8 mouse cellular contexts compared by ENCODE assay signal in the genomic region with DNA sequence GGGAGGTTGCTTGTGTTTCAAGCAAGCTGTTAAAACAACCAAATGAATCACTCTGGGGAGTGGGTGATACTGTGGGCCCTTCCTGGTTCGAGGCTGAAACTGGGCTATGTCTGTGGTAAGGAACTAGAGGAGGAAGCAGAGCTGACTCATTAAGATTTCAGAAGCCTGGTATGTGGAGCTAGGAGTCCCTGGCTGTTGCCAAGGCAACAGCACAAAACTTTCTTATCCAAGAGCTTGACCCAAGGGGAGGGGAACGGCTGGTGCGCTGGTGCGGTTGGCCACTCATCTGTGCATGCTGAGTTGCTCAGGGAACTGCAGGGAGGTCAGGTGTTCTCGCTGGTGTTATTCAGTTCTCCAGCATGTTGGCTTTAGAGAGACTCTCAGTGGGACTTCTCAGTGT. TPM values are rescaled to one million over a fixed set of nuclear protein-coding genes. Genes with fewer than 3 reads are reported as not detected.
DNase-seq lines count a peak whose midpoint lies in the region; ATAC-seq and TF ChIP-seq lines count a peak whose summit lies in the region.

No protein-coding gene starts in this region.

- peaks cover 6% of the 10 kb centered on the region; the same call in 1 of the 2 replicates for H3K4me1 ChIP-seq in kidney, adult 2 months (ENCODE audit: control insufficient read depth, insufficient read depth, low read length)
- H3K4me1 ChIP-seq in midbrain, embryonic 11.5 days (ENCODE audit: control insufficient read depth, insufficient read depth, low read length), result peaks cover 6% of the 10 kb centered on the region

- H3K9ac ChIP-seq in midbrain, embryonic 11.5 days (ENCODE audit: low read length), result no peak overlapping the region

- no peak overlapping the region for H3K4me3 ChIP-seq in kidney, adult 2 months (ENCODE audit: insufficient read depth, low read depth, low read length)
- no peak overlapping the region for H3K4me3 ChIP-seq in midbrain, embryonic 11.5 days (ENCODE audit: low read depth, low read length)

- H3K4me2 ChIP-seq in midbrain, embryonic 11.5 days, result no peak overlapping the region

- peak; percentile 74 to 80 for DNase-seq in adrenal gland, adult (ENCODE audit: inconsistent age in 2 of 2, low spot score in 1 of 2)
- no peak for DNase-seq in adrenal gland, postnatal 4 days (ENCODE audit: low spot score in 2 of 2)
- peak; percentile 97 for DNase-seq in 416B (ENCODE audit: low read depth)
- DNase-seq in embryo, embryonic 11.5 days (ENCODE audit: low read depth, low spot score), result peak; percentile 34
- DNase-seq in kidney, adult 2 months, result peak; percentile 44
- DNase-seq in midbrain, embryonic 11.5 days (ENCODE audit: low spot score, missing footprints), result peak; percentile 90
- DNase-seq in spleen, postnatal 14 days (ENCODE audit: low spot score in 2 of 2), result no peak
- no peak for DNase-seq in cerebellum, adult 11 months

- no peaks in the 10 kb centered on the region for H3K27me3 ChIP-seq in kidney, adult 2 months (replicated peaks; ENCODE audit: control insufficient read depth, insufficient read depth, low read length)
- no peaks in the 10 kb centered on the region for H3K27me3 ChIP-seq in midbrain, embryonic 11.5 days (ENCODE audit: control insufficient read depth, insufficient read depth, low read length)

- WGBS in kidney, adult 2 months, result 30% methylated on average over 5 of the region's 5 CpGs
- WGBS in midbrain, embryonic 11.5 days, result 10% methylated on average over 5 of the region's 5 CpGs

- no peak for TF ChIP-seq POLR2A in kidney, adult 2 months (IDR thresholded peaks at IDR 0.05; ENCODE audit: low read depth, low read length)

- no peaks in the 10 kb centered on the region for H3K9me3 ChIP-seq in midbrain, embryonic 11.5 days (ENCODE audit: control insufficient read depth, low read length)

- peak; percentile 78 for ATAC-seq in midbrain, embryonic 11.5 days (ENCODE audit: low FRiP score)

- no peak for TF ChIP-seq CTCF in kidney, adult 2 months (conservative IDR thresholded peaks at IDR 0.05; ENCODE audit: insufficient read depth, insufficient read length, low read depth, low read length)

- no peak overlapping the region for H3K27ac ChIP-seq in kidney, adult 2 months (ENCODE audit: insufficient read depth, low read depth, low read length)
- no peak overlapping the region for H3K27ac ChIP-seq in midbrain, embryonic 11.5 days (ENCODE audit: low read depth, low read length)

- no peaks in the 10 kb centered on the region for H3K36me3 ChIP-seq in kidney, adult 2 months (ENCODE audit: control insufficient read depth, insufficient read depth, low read length)
- no peaks in the 10 kb centered on the region for H3K36me3 ChIP-seq in midbrain, embryonic 11.5 days (ENCODE audit: control insufficient read depth, insufficient read depth, low read length)

RNA-seq across cellular contexts. Expression of gene Ppp2ca, which starts 18.5 kb away (rescaled TPM):
- total RNA-seq in adrenal gland, postnatal 4 days (2021), result 10 to 100 TPM; 80.0 to 83.4 TPM
- polyA plus RNA-seq in kidney, adult 2 months (2012; rRNA removed), result 30.9 and 38.0 TPM in 2 replicates
- 133 and 138 TPM in 2 replicates for polyA plus RNA-seq in midbrain, embryonic 11.5 days (2014; fragmentation: Nextera tagmentation; extraction: Ambion mirVana)

Comparison
In these comparisons a context has a peak if more than half of its experiments do, and no peak if none do; other contexts are left out.
1. DNase-seq: peak in adrenal gland, adult (2 of 2), 416B (single experiment), embryo, embryonic 11.5 days (single experiment), kidney, adult 2 months (single experiment) and midbrain, embryonic 11.5 days (single experiment); none in adrenal gland, postnatal 4 days (0 of 2), spleen, postnatal 14 days (0 of 2) and cerebellum, adult 11 months (single experiment).